In genomic region chr6:143020647-143021046, GRCm38 (mm10) we compare ENCODE assay signal across 8 mouse cellular contexts. TPM values are rescaled to one million over a fixed set of nuclear protein-coding genes. Genes with fewer than 3 reads are reported as not detected.
DNase-seq lines count a peak whose midpoint lies in the region; ATAC-seq and TF ChIP-seq lines count a peak whose summit lies in the region.

No protein-coding gene starts in this region.

- no peaks in the 10 kb centered on the region for H3K9me3 ChIP-seq in G1E (replicated peaks)

- H3K4me1 ChIP-seq in kidney, adult 2 months (ENCODE audit: control insufficient read depth, insufficient read depth, low read length), result no peaks in the 10 kb centered on the region
- peaks cover 3% of the 10 kb centered on the region; the same call in 1 of the 2 replicates for H3K4me1 ChIP-seq in G1E (ENCODE audit: insufficient read depth, low read depth, low read length)

- ATAC-seq in G1E (ENCODE audit: extremely low read depth, insufficient number of reproducible peaks, low FRiP score, poor library complexity, severe bottlenecking), result peak; percentile 51; the same call in 1 of the 2 replicates
- ATAC-seq in megakaryocyte, adult 5-6 weeks (ENCODE audit: poor library complexity, severe bottlenecking), result peak; percentile 66
- no peak for ATAC-seq in inflammation-experienced regulatory T-cells, adult 6 months

- H3K4me3 ChIP-seq in kidney, adult 2 months (ENCODE audit: insufficient read depth, low read depth, low read length), result no peak overlapping the region
- H3K4me3 ChIP-seq in G1E (ENCODE audit: low read depth, low read length), result no peak overlapping the region

- peak; percentile 57 for TF ChIP-seq CTCF in kidney, adult 2 months (conservative IDR thresholded peaks at IDR 0.05; ENCODE audit: insufficient read depth, insufficient read length, low read depth, low read length)
- TF ChIP-seq CTCF in G1E (IDR thresholded peaks at IDR 0.05; ENCODE audit: low read depth, low read length), result no peak

- H3K27me3 ChIP-seq in kidney, adult 2 months (replicated peaks; ENCODE audit: control insufficient read depth, insufficient read depth, low read length), result no peaks in the 10 kb centered on the region
- no peaks in the 10 kb centered on the region for H3K27me3 ChIP-seq in G1E (ENCODE audit: insufficient read depth, low read length)

- WGBS in kidney, adult 2 months, result 79% methylated on average over 5 of the region's 5 CpGs

- peak; percentile 46 for DNase-seq in kidney, adult 2 months
- no peak for DNase-seq in kidney, postnatal 4 days
- DNase-seq in G1E (ENCODE audit: low spot score), result peak; percentile 16
- DNase-seq in c-Kit-negative CD71-positive TER-119-positive erythroid progenitor cells, embryonic 14.5 days (ENCODE audit: low read depth, low spot score), result peak; percentile 11
- DNase-seq in urinary bladder, postnatal 4 days (ENCODE audit: low spot score in 2 of 2), result no peak
- no peak for DNase-seq in ovary, postnatal 36 days (ENCODE audit: low spot score)

- TF ChIP-seq POLR2A in kidney, adult 2 months (IDR thresholded peaks at IDR 0.05; ENCODE audit: low read depth, low read length), result no peak

- no peaks in the 10 kb centered on the region for H3K36me3 ChIP-seq in kidney, adult 2 months (ENCODE audit: control insufficient read depth, insufficient read depth, low read length)
- H3K36me3 ChIP-seq in G1E (replicated peaks), result peaks cover 71% of the 10 kb centered on the region

- no peak overlapping the region for H3K27ac ChIP-seq in kidney, adult 2 months (ENCODE audit: insufficient read depth, low read depth, low read length)

RNA-seq across cellular contexts. Expression of gene St8sia1, which starts 56.4 kb away (rescaled TPM):
- 13.2 and 14.3 TPM in 2 replicates for polyA plus RNA-seq in kidney, adult 2 months (2012; rRNA removed)
- total RNA-seq in G1E (2014; fragmentation: Nextera tagmentation) (not detected in 2 replicates), G1E (2017) (0.11 TPM in 1 of 2 replicates, not detected in the other)
- polyA plus RNA-seq in G1E (2012), result not detected in 2 replicates
- total RNA-seq in megakaryocyte, adult 5-6 weeks (2015), result 1.3 and 1.4 TPM in 2 replicates
- total RNA-seq in megakaryocyte, adult 5-6 weeks (2017), result 0.48 and 0.85 TPM in 2 replicates
- 10 to 100 TPM in 2 of 3 experiments, 1 to 10 TPM in 1; 1.3 to 14.6 (median 12.7) TPM for polyA plus RNA-seq in inflammation-experienced regulatory T-cells, adult 6 months (2017; shearing (Covaris generic))

Comparison
In these comparisons a context has a peak if more than half of its experiments do, and no peak if none do; other contexts are left out.
1. DNase-seq: peak in kidney, adult 2 months (single experiment), G1E (single experiment) and c-Kit-negative CD71-positive TER-119-positive erythroid progenitor cells, embryonic 14.5 days (single experiment); none in kidney, postnatal 4 days (0 of 2), urinary bladder, postnatal 4 days (0 of 2) and ovary, postnatal 36 days (single experiment).